Mouse (Mus musculus): Measurements from ENCODE around the gene Zfp663.

DNA sequence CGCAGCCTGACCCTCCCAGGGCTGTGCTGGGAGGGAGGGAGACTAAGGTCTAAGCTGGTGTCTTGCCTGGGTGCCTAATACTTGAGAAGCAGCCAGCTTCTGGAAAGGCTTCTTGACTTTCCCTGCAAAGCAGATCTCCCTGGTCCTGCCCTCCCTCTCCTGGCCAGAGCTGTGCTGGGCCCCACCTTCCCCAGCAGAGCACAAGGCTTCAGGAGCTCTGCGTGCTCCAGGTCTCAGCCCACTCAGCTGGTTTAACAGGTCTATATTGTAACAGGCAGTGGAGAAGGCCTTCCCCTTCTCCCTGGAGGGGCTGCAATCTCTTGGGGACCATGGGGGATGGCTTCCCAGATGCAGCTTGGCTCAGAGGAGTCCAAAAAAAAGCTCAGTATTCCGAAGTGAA is 67.1 kb downstream of the Zfp663 start:
- TF ChIP-seq CTCF (IDR thresholded peaks at IDR 0.05; ENCODE audit: low read depth) (no peak), EP300 (IDR thresholded peaks at IDR 0.05; ENCODE audit: low read depth) (no peak)

All from heart, postnatal 0 days (tissue).